Mouse (Mus musculus): ENCODE results near the gene Tcf7.

DNA sequence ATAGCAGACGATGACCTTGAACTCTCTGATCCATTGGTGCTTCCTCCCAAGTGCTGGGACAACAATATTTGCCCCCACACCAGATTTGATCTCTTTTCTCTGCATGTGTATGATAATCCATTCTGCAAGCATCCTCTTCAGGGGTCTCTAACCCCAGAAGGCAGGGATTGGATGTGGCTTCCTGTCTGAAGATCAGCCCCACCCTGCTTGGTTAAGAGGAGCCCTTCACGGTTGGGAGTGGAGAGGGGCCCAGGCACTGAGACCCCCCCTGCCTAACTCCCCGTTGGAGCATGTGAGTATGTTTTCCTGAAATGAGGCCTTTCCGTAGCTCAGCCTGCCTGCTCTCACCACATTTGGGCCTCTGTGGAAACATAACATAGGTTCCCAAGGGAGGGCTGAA, 36.9 kb upstream of the Tcf7 start:
- no peak for TF ChIP-seq POLR2A (IDR thresholded peaks at IDR 0.05; ENCODE audit: borderline replicate concordance, control insufficient read depth, low read depth, low read length)
- no peak for TF ChIP-seq CTCF (IDR thresholded peaks at IDR 0.05; ENCODE audit: control insufficient read depth, insufficient read depth, low read length)
